Mouse (Mus musculus) intestine, embryonic 16.5 days (tissue): ENCODE results near the gene Rbm6. TPM values are rescaled to one million over a fixed set of nuclear protein-coding genes. Genes with fewer than 3 reads are reported as not detected.
A peak's percentile ranks its signal among the peaks of the same experiment; 100 is the strongest.

ENCODE experiments used
- ATAC-seq: fragments of 200-750 bp; cut with Nextera tagmentation; 2 replicates; pipeline ENCODE4 v1.8.0; 2017; ENCODE audit warnings: moderate TSS enrichment, moderate library complexity
- H3K27ac ChIP-seq: fragments of 300-500 bp; sonication (generic); 2 replicates; pipeline ENCODE4 v1.5.1; 2014; ENCODE audit warnings: mild to moderate bottlenecking, low read length
- H3K27me3 ChIP-seq: fragments of 300-500 bp; sonication (generic); replicated peaks from 2 replicates; pipeline ENCODE4 v1.6.1; 2014; ENCODE audit warnings: low read length, control low read depth, mixed read lengths; ENCODE audit not compliant: control insufficient read depth, insufficient read depth
- H3K36me3 ChIP-seq: fragments of 300-500 bp; sonication (generic); 2 replicates; pipeline ENCODE4 v1.6.1; 2014; ENCODE audit warnings: low read length, control low read depth; ENCODE audit not compliant: control insufficient read depth, insufficient read depth
- H3K4me1 ChIP-seq: fragments of 300-500 bp; sonication (generic); 2 replicates; pipeline ENCODE4 v1.6.1; 2014; ENCODE audit warnings: low read length, control low read depth, mixed read lengths; ENCODE audit not compliant: control insufficient read depth, insufficient read depth
- H3K4me2 ChIP-seq: fragments of 300-500 bp; sonication (generic); 2 replicates; pipeline ENCODE4 v1.6.1; 2014; ENCODE audit warnings: low read depth, low read length, control low read depth
- H3K4me3 ChIP-seq: fragments of 300-500 bp; sonication (generic); 2 replicates; pipeline ENCODE4 v1.5.1; 2014; ENCODE audit warnings: mild to moderate bottlenecking, low read length
- H3K9ac ChIP-seq: fragments of 300-500 bp; sonication (generic); 2 replicates; pipeline ENCODE4 v1.6.1; 2014; ENCODE audit warnings: low read depth, low read length
- H3K9me3 ChIP-seq: fragments of 300-500 bp; sonication (generic); 2 replicates; pipeline ENCODE4 v1.6.1; 2016; ENCODE audit warnings: low read length, control low read depth; ENCODE audit not compliant: control insufficient read depth
- WGBS: fragments of 180-500 bp; shearing (Covaris S2); extraction: QIAGEN DNeasy Blood & Tissue Kit; methylation state at CpG from one replicate; pipeline ENCODE4 v1.1.7; 2014; 5-methylcytosine and 5-hydroxymethylcytosine counted together
- polyA plus RNA-seq: library from polyadenylated mRNA; unstranded; fragments of >200 nt; fragmentation: Nextera tagmentation; extraction: Ambion mirVana; gene quantifications from 2 replicates; pipeline ENCODE4 v1.2.1, GENCODE M21; 2015

Rbm6 gene
- polyA plus RNA-seq, 1 experiment from 2014 or later, result 55.4 TPM

- no peaks in the 10 kb centered on the region for H3K27me3 ChIP-seq
- no peaks in the 10 kb centered on the region for H3K9me3 ChIP-seq
- peaks cover 7% of the 10 kb centered on the region; the same call in 1 of the 2 replicates for H3K36me3 ChIP-seq
- H3K4me3 ChIP-seq, result peak overlapping the region; percentile 57
- peak overlapping the region; percentile 60 for H3K4me2 ChIP-seq
- peak overlapping the region; percentile 75 for H3K9ac ChIP-seq
- WGBS, result 38% methylated on average over 31 of the region's 31 CpGs
- peak overlapping the region; percentile 92 for H3K27ac ChIP-seq
- peaks cover 28% of the 10 kb centered on the region for H3K4me1 ChIP-seq
- ATAC-seq, result no peak; the same call in 1 of the 2 replicates
Observed at GRCm38 (mm10) chr9:107906967-107907800, 34.1 kb upstream of the Rbm6 start.

GRCm38 (mm10) chr9:107906252-107906966 lies 33.4 kb upstream of the Rbm6 start, which contains the start of gene Mst1r:
Gene Mst1r (plus strand): TSS chr9:107906873.
- Histone ChIP-seq H3K36me3 (peaks cover 3% of the 10 kb centered on the region; the same call in 1 of the 2 replicates), H3K27ac (peak within 1 kb of the TSS; percentile 92), H3K4me1 (peaks cover 28% of the 10 kb centered on the region), H3K9ac (peak within 1 kb of the TSS; percentile 75), H3K27me3 (no peaks in the 10 kb centered on the region), H3K4me2 (peak within 1 kb of the TSS; percentile 60), H3K4me3 (peak within 1 kb of the TSS; percentile 57), H3K9me3 (no peaks in the 10 kb centered on the region)
- 16% methylated on average over 19 of the region's 19 CpGs for WGBS
- peak; percentile 84 for ATAC-seq

GRCm38 (mm10) chr9:107904726-107905125 lies 31.7 kb upstream of the Rbm6 start:
- no peak for ATAC-seq
- Histone ChIP-seq H3K4me1 (peaks cover 21% of the 10 kb centered on the region), H3K9ac (no peak overlapping the region), H3K27me3 (no peaks in the 10 kb centered on the region), H3K27ac (no peak overlapping the region), H3K9me3 (no peaks in the 10 kb centered on the region), H3K4me3 (no peak overlapping the region), H3K36me3 (peaks cover 2% of the 10 kb centered on the region; the same call in 1 of the 2 replicates), H3K4me2 (no peak overlapping the region)
- WGBS, result 6% methylated on average over 4 of the region's 4 CpGs

GRCm38 (mm10) chr9:107901627-107901914 lies 28.5 kb upstream of the Rbm6 start:
- H3K4me1 ChIP-seq, result peaks cover 12% of the 10 kb centered on the region
- H3K4me3 ChIP-seq, result no peak overlapping the region
- H3K27ac ChIP-seq, result no peak overlapping the region
- H3K36me3 ChIP-seq, result peaks cover 2% of the 10 kb centered on the region; the same call in 1 of the 2 replicates
- H3K27me3 ChIP-seq, result no peaks in the 10 kb centered on the region
- 18% methylated on average over 17 of the region's 17 CpGs for WGBS
- H3K9ac ChIP-seq, result no peak overlapping the region
- no peak; the same call in 1 of the 2 replicates for ATAC-seq
- peak overlapping the region; percentile 37 for H3K4me2 ChIP-seq
- H3K9me3 ChIP-seq, result no peaks in the 10 kb centered on the region

GRCm38 (mm10) chr9:107900840-107901626 lies 28.0 kb upstream of the Rbm6 start:
- 14% methylated on average over 44 of the region's 44 CpGs for WGBS
- H3K27me3 ChIP-seq, result no peaks in the 10 kb centered on the region
- no peak overlapping the region for H3K27ac ChIP-seq
- peak; percentile 59 for ATAC-seq
- no peaks in the 10 kb centered on the region for H3K9me3 ChIP-seq
- peak overlapping the region; percentile 31 for H3K4me3 ChIP-seq
- H3K4me1 ChIP-seq, result peaks cover 7% of the 10 kb centered on the region
- peaks cover 2% of the 10 kb centered on the region; the same call in 1 of the 2 replicates for H3K36me3 ChIP-seq
- H3K4me2 ChIP-seq, result peak overlapping the region; percentile 37
- H3K9ac ChIP-seq, result peak overlapping the region; percentile 47

- no peak for ATAC-seq
- Histone ChIP-seq H3K4me3 (no peak overlapping the region), H3K36me3 (peaks cover 2% of the 10 kb centered on the region; the same call in 1 of the 2 replicates), H3K9ac (no peak overlapping the region), H3K9me3 (no peaks in the 10 kb centered on the region), H3K27ac (no peak overlapping the region), H3K27me3 (no peaks in the 10 kb centered on the region), H3K4me1 (0 out of 2 replicates have a peak, but pooled peaks cover under 1% of the 10 kb centered on the region), H3K4me2 (no peak overlapping the region)
- 81% methylated on average over 12 of the region's 12 CpGs for whole genome bisulfite sequencing
Observed at GRCm38 (mm10) chr9:107899855-107900254, 26.8 kb upstream of the Rbm6 start.

GRCm38 (mm10) chr9:107898563-107898962 lies 25.5 kb upstream of the Rbm6 start:
- H3K27me3 ChIP-seq, result no peaks in the 10 kb centered on the region
- no peak overlapping the region for H3K4me2 ChIP-seq
- H3K9ac ChIP-seq, result no peak overlapping the region
- no peaks in the 10 kb centered on the region for H3K9me3 ChIP-seq
- no peak overlapping the region for H3K27ac ChIP-seq
- ATAC-seq, result no peak
- peaks cover 2% of the 10 kb centered on the region; the same call in 1 of the 2 replicates for H3K36me3 ChIP-seq
- H3K4me1 ChIP-seq, result no peaks in the 10 kb centered on the region
- H3K4me3 ChIP-seq, result no peak overlapping the region
- WGBS, result 88% methylated on average over 10 of the region's 10 CpGs

- 0 out of 2 replicates have a peak, but pooled peaks cover 4% of the 10 kb centered on the region for H3K27me3 ChIP-seq
- H3K9ac ChIP-seq, result no peak overlapping the region
- no peaks in the 10 kb centered on the region; the same call in 1 of the 2 replicates for H3K36me3 ChIP-seq
- no peak overlapping the region for H3K4me3 ChIP-seq
- 0 out of 2 replicates have a peak overlapping the region, but pooled peaks have one; percentile 1 for H3K27ac ChIP-seq
- no peak overlapping the region for H3K4me2 ChIP-seq
- 97% methylated on average over 1 of the region's 1 CpGs for WGBS
- ATAC-seq, result no peak
- peaks cover 11% of the 10 kb centered on the region; the same call in 1 of the 2 replicates for H3K4me1 ChIP-seq
- no peaks in the 10 kb centered on the region for H3K9me3 ChIP-seq
Observed at GRCm38 (mm10) chr9:107891023-107891422, 18.0 kb upstream of the Rbm6 start.
